Mouse (Mus musculus) kidney, adult 18-20 months (tissue): Measurements from ENCODE around the gene Tspan6.

Experiments
- DNase-seq: peaks from one replicate; pipeline ENCODE4 v3.0.0; 2021

Gene Tspan6

GRCm38 (mm10) chrX:133898014-133898542 lies at the start of gene Tspan6:
Gene Tspan6 (minus strand): TSS chrX:133898429.
- DNase-seq: peak; percentile 74

DNA sequence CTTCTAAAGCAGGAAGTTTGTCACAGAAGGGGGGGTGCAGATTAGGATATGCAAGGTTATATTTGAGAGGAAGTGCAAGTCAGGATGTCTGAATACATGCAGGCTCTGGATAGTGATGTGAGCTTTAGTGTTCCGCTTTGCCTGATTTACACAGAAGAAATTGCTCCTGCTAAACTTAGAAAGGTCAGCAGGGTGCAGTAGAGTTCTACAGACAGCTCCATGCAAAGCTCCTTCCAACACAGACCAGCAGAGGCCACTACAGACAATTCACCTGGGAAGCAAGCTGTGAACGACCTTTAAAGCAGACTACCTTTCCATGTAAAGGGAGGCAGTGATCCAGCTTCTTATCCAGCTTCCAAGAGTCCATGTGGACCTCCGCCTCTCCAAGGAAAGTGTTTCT lies 49.2 kb upstream of the Tspan6 start:
- peak; percentile 60 for DNase-seq

DNA sequence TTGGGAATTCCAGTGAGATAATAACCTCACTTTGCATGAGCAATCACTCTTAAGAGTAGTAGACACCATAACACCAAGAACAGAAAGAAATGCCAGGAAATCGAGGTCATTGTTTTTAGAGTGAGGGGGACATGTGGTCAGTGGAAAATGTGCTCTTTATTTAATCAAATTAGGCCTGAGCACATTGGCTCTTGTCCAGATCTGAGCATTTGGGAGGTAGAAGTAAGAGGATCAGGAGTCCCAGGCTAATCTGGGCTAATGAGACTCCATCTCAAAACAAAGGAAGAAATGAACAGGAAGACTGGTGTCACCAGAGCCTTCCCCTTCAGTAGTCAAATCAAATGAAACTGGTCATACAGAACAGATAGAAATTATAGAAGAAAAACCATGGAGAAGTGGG lies 41.3 kb upstream of the Tspan6 start:
- DNase-seq: no peak

- no peak for DNase-seq
Observed at GRCm38 (mm10) chrX:133936605-133937225, 38.5 kb upstream of the Tspan6 start.

DNA sequence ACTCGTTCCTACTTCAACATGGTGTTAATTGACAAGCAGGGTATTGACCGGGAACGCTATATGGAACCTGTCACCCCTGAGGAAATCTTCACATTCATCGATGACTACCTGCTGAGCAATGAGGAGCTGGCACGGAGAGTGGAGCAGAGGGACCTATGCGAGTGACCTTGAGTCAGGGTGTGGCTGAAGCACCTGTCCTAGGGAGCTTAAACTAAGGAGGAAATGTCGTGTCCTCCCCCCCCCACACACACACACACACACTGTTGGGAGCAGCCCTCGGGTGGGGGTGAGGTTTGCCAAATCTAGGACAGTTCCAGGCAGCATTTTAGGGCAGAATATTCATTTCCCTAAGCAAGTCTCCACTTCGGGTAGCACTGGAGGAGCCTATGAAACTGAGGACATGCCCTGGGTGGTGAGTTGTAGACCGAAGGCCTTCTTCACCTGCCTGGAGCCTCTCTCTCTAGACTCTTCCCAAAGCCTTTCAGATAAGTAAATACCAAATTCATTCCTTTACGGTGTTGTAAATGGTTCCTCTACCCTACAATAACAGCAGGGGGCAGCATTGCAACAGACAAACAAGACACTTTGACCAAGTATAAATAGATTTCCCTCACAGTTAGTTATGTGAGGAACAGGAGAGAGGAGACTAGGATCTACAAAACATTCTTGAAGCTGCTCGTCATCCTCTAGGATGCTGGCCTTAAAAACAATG lies 33.2 kb upstream of the Tspan6 start:
- DNase-seq: peak; percentile 20

DNA sequence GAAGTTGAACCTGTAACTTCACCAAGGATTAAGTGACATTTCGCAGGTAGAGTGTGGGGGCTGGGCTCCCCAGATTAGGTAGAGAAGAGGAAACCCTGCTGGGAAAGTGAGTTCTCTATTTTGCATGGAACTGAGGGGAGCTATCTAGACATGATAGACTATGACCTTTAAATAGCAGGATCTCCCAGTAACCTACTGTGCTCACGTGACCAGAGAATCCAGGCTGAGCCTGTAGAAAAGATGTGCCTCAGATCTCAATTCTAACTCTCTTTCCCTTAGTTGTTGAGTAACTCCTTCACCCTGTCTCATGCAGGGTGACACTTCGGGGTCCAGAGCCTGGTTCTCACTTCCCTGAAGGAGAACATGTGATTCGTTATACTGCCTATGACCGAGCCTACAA lies 28.5 kb upstream of the Tspan6 start:
- no peak for DNase-seq

GRCm38 (mm10) chrX:133921187-133921586 lies 23.0 kb upstream of the Tspan6 start:
- no peak for DNase-seq

GRCm38 (mm10) chrX:133914219-133914618 lies 16.0 kb upstream of the Tspan6 start:
- no peak for DNase-seq

DNA sequence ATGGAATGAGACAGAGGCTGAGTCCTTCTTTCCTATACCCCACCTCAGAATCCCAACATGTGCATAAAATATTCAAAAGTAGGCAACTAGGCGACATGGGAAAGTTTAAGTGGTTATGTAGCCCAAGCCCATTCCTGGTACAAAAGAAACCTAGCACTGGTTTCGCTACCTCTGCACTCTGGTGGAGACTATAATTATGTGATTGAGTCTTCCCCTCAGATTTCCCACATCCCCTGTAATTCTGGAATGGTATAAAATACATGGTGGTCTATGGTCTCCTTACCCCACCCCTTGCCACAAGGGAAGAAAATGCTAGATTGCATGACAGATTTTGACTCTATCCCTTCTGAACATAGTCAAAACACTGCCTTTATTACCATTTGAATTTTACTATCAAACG lies 14.8 kb upstream of the Tspan6 start:
- no peak for DNase-seq

GRCm38 (mm10) chrX:133911397-133912103 lies 13.3 kb upstream of the Tspan6 start:
- no peak for DNase-seq

GRCm38 (mm10) chrX:133908261-133908660 lies 10.0 kb upstream of the Tspan6 start, which contains the start of gene Srpx2:
Gene Srpx2 (plus strand): TSS chrX:133908426.
- no peak for DNase-seq

- DNase-seq: no peak
Observed at GRCm38 (mm10) chrX:133888111-133888510, 10.1 kb downstream of the Tspan6 start.

DNA sequence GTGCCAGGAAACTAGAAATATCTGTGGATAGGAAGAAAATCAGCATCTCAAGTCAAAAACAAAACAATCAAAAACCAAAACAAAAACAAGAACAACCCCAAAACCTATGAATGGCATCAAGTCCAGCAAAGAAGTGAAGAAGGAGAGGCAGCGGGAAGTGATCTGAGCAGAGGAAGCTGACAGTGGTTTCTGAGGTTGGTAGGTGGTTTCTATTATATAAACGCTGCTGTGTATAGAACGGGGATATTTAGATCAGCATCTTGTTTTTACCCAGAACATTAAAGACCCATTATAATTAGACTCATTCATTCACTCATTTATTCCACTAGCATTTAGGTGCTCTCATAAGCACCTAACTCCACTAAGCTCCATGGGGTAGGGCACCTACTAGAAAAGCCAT lies 10.9 kb downstream of the Tspan6 start:
- DNase-seq: no peak

DNA sequence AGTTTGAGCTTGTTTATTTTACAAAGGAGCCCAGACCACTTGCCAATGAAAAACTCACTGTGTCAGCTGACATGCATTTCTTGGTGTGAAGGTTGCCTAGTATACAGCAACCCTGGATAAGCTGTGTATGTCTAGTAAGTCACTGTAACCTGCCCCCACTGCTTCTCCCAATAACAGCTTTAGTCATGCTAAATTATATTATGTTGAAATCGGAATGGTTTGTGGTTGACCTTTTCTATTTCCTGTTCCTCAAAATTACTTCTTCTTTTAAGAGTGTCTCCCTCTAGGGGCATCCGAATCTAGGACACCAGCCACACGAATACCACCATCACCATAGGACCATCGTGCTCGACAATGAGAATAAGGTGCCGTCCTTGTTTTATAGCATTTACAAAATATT lies 28.5 kb downstream of the Tspan6 start:
- no peak for DNase-seq

GRCm38 (mm10) chrX:133853637-133854036 lies 44.6 kb downstream of the Tspan6 start:
- DNase-seq: no peak

DNA sequence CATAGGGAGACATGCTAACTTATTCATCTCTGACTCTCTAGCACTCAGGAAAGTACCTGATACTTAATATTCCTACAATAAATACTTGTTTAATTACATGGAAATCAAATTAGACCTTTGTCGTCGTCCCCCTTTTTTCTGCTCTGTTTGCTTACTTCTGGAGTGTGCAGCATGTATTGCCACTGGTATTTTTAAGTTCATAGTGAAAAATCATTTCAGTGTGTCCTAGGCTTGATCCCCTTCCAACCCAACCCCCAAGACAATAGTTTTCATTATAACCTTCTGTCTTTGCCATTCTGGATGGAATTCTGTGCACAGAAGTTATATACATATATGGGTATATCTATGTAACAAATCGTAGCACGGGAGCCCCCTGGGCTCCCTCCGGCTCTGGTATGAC lies 47.5 kb downstream of the Tspan6 start, which contains the start of gene Tnmd:
Gene Tnmd (plus strand): TSS at position 301 of the 400 bp plus-strand sequence.
- no peak for DNase-seq
